Comparison of ENCODE assay signal across 8 mouse cellular contexts in genomic region chr13:6688790-6689433, GRCm38 (mm10). TPM values are rescaled to one million over a fixed set of nuclear protein-coding genes. Genes with fewer than 3 reads are reported as not detected.
DNase-seq lines count a peak whose midpoint lies in the region; ATAC-seq and TF ChIP-seq lines count a peak whose summit lies in the region.

No protein-coding gene starts in this region.

- H3K4me1 ChIP-seq in thymus, adult 2 months (replicated peaks; ENCODE audit: control insufficient read depth, insufficient read depth, low read length): no peaks in the 10 kb centered on the region
- no peaks in the 10 kb centered on the region for H3K4me1 ChIP-seq in forebrain, embryonic 16.5 days (replicated peaks; ENCODE audit: control insufficient read depth, insufficient read depth, low read length)
- no peaks in the 10 kb centered on the region for H3K4me1 ChIP-seq in stomach, embryonic 16.5 days (ENCODE audit: control insufficient read depth, insufficient read depth, low read length)

- 50% methylated on average over 7 of the region's 7 CpGs for WGBS in thymus, adult 2 months
- 48% methylated on average over 7 of the region's 7 CpGs for WGBS in forebrain, embryonic 16.5 days
- 46% methylated on average over 7 of the region's 7 CpGs for WGBS in stomach, embryonic 16.5 days

- no peak for TF ChIP-seq CTCF in thymus, adult 2 months (IDR thresholded peaks at IDR 0.05; ENCODE audit: borderline replicate concordance, control insufficient read depth, extremely low read depth, insufficient read depth, low read length, poor library complexity)

- H3K4me3 ChIP-seq in thymus, adult 2 months (ENCODE audit: control insufficient read depth, insufficient read depth, low read length): no peak overlapping the region
- no peak overlapping the region for H3K4me3 ChIP-seq in forebrain, embryonic 16.5 days (replicated peaks; ENCODE audit: low read length)
- H3K4me3 ChIP-seq in stomach, embryonic 16.5 days (replicated peaks; ENCODE audit: low read length): no peak overlapping the region

- peak; percentile 27 to 84 for DNase-seq in adrenal gland, adult (ENCODE audit: inconsistent age in 2 of 2, low spot score in 1 of 2)
- no peak for DNase-seq in adrenal gland, adult 8-10 months
- DNase-seq in thymus, adult 2 months: peak; percentile 27
- DNase-seq in thymus, postnatal 10 days (ENCODE audit: low spot score in 2 of 2): no peak
- DNase-seq in kidney, postnatal 10 days: peak; percentile 69

- no peak overlapping the region for H3K9ac ChIP-seq in forebrain, embryonic 16.5 days (replicated peaks; ENCODE audit: low read depth, low read length)
- H3K9ac ChIP-seq in stomach, embryonic 16.5 days (ENCODE audit: low read length): no peak overlapping the region

- peak; percentile 81 for ATAC-seq in forebrain, embryonic 16.5 days
- peak; percentile 90 for ATAC-seq in megakaryocyte progenitor cell, adult 5-6 weeks (replicated peaks; ENCODE audit: poor library complexity)
- 0 out of 2 replicates have a peak, but pooled peaks have one; percentile 53 for ATAC-seq in stomach, embryonic 16.5 days (ENCODE audit: insufficient read depth, low FRiP score)

- no peaks in the 10 kb centered on the region for H3K9me3 ChIP-seq in forebrain, embryonic 16.5 days (ENCODE audit: control insufficient read depth, low read length)
- no peaks in the 10 kb centered on the region for H3K9me3 ChIP-seq in stomach, embryonic 16.5 days (replicated peaks; ENCODE audit: control insufficient read depth, low read length)

- H3K36me3 ChIP-seq in thymus, adult 2 months (ENCODE audit: control insufficient read depth, insufficient read depth, low read length): no peaks in the 10 kb centered on the region
- H3K36me3 ChIP-seq in forebrain, embryonic 16.5 days (ENCODE audit: control insufficient read depth, insufficient read depth): no peaks in the 10 kb centered on the region
- no peaks in the 10 kb centered on the region for H3K36me3 ChIP-seq in stomach, embryonic 16.5 days (ENCODE audit: control insufficient read depth, insufficient read depth, low read length)

- H3K4me2 ChIP-seq in forebrain, embryonic 16.5 days (ENCODE audit: low read length): no peak overlapping the region
- H3K4me2 ChIP-seq in stomach, embryonic 16.5 days (ENCODE audit: low read depth, low read length): no peak overlapping the region

- no peaks in the 10 kb centered on the region for H3K27me3 ChIP-seq in thymus, adult 2 months (ENCODE audit: control insufficient read depth, insufficient read depth, low read length)
- no peaks in the 10 kb centered on the region for H3K27me3 ChIP-seq in forebrain, embryonic 16.5 days (replicated peaks; ENCODE audit: control insufficient read depth, insufficient read depth, low read length)
- no peaks in the 10 kb centered on the region for H3K27me3 ChIP-seq in stomach, embryonic 16.5 days (ENCODE audit: control insufficient read depth, insufficient read depth, low read length)

- H3K27ac ChIP-seq in thymus, adult 2 months (ENCODE audit: control insufficient read depth, insufficient read depth, low read length): no peak overlapping the region
- H3K27ac ChIP-seq in forebrain, embryonic 16.5 days (ENCODE audit: low read length): no peak overlapping the region
- no peak overlapping the region for H3K27ac ChIP-seq in stomach, embryonic 16.5 days (ENCODE audit: low read length)

- TF ChIP-seq POLR2A in thymus, adult 2 months (IDR thresholded peaks at IDR 0.05; ENCODE audit: control insufficient read depth, extremely low read depth, insufficient read depth, low read length, poor library complexity): no peak

RNA-seq across cellular contexts. Expression of gene Pfkp, which starts 40.3 kb away (rescaled TPM):
- 10 to 100 TPM; 47.7 to 91.4 (median 68.9) TPM for total RNA-seq in adrenal gland, adult 8-10 months (2022)
- 82.0 and 93.2 TPM in 2 replicates for polyA plus RNA-seq in thymus, adult 2 months (2012; rRNA removed)
- 207 and 277 TPM in 2 replicates for polyA plus RNA-seq in forebrain, embryonic 16.5 days (2015; fragmentation: Nextera tagmentation; extraction: Ambion mirVana)
- total RNA-seq in megakaryocyte progenitor cell, adult 5-6 weeks (2015): 45.2 and 49.0 TPM in 2 replicates
- total RNA-seq in megakaryocyte progenitor cell, adult 5-6 weeks (2017): 98.1 and 99.4 TPM in 2 replicates
- 58.8 and 61.5 TPM in 2 replicates for polyA plus RNA-seq in stomach, embryonic 16.5 days (2015; fragmentation: Nextera tagmentation; extraction: Ambion mirVana)

Comparison
In these comparisons a context has a peak if more than half of its experiments do, and no peak if none do; other contexts are left out.
1. DNase-seq: peak in adrenal gland, adult (2 of 2), thymus, adult 2 months (single experiment) and kidney, postnatal 10 days (single experiment); none in adrenal gland, adult 8-10 months (single experiment) and thymus, postnatal 10 days (0 of 2).
2. Peak in every context shown above with its lines, with median percentiles within 50 percentile points of each other: ATAC-seq.